Mouse (Mus musculus) kidney, embryonic 14.5 days (tissue): ENCODE measurements around the gene Ptprk. TPM values are rescaled to one million over a fixed set of nuclear protein-coding genes. Genes with fewer than 3 reads are reported as not detected.

Experiments used
- ATAC-seq: fragments of 200-750 bp; cut with Nextera tagmentation; 2 replicates; pipeline ENCODE4 v1.8.0; 2017; ENCODE audit warnings: moderate number of reproducible peaks, mild to moderate bottlenecking, moderate TSS enrichment, moderate library complexity; ENCODE audit not compliant: low FRiP score, low TSS enrichment
- H3K27ac ChIP-seq: fragments of 300-500 bp; sonication (generic); 2 replicates; pipeline ENCODE4 v1.5.1; 2014; ENCODE audit warnings: low read depth, mild to moderate bottlenecking, low read length, moderate library complexity, mixed read lengths
- H3K27me3 ChIP-seq: fragments of 300-500 bp; sonication (generic); 2 replicates; pipeline ENCODE4 v1.6.1; 2014; ENCODE audit warnings: mild to moderate bottlenecking, low read length; ENCODE audit not compliant: control insufficient read depth, insufficient read depth
- H3K36me3 ChIP-seq: fragments of 300-500 bp; sonication (generic); 2 replicates; pipeline ENCODE4 v1.6.1; 2014; ENCODE audit warnings: low read length, mixed read lengths; ENCODE audit not compliant: control insufficient read depth, insufficient read depth
- H3K4me1 ChIP-seq: fragments of 300-500 bp; sonication (generic); 2 replicates; pipeline ENCODE4 v1.6.1; 2014; ENCODE audit warnings: low read length, mixed read lengths; ENCODE audit not compliant: control insufficient read depth, insufficient read depth
- H3K4me2 ChIP-seq: fragments of 300-500 bp; sonication (generic); replicated peaks from 2 replicates; pipeline ENCODE4 v1.6.1; 2014; ENCODE audit warnings: low read depth, mild to moderate bottlenecking, low read length
- H3K4me3 ChIP-seq: fragments of 300-500 bp; sonication (generic); 2 replicates; pipeline ENCODE4 v1.5.1; 2014; ENCODE audit warnings: mild to moderate bottlenecking, low read length
- H3K9ac ChIP-seq: fragments of 300-500 bp; sonication (generic); 2 replicates; pipeline ENCODE4 v1.6.1; 2014; ENCODE audit warnings: low read depth, mild to moderate bottlenecking, low read length, moderate library complexity
- H3K9me3 ChIP-seq: fragments of 300-500 bp; sonication (generic); 2 replicates; pipeline ENCODE4 v1.6.1; 2016; ENCODE audit warnings: low read length; ENCODE audit not compliant: control insufficient read depth
- WGBS: fragments of 180-500 bp; shearing (Covaris S2); extraction: QIAGEN DNeasy Blood & Tissue Kit; methylation state at CpG from one replicate; pipeline ENCODE4 v1.1.7; 2014; 5-methylcytosine and 5-hydroxymethylcytosine counted together
- polyA plus RNA-seq: library from polyadenylated mRNA; unstranded; fragments of >200 nt; fragmentation: Nextera tagmentation; extraction: Ambion mirVana; gene quantifications from 2 replicates; pipeline ENCODE4 v1.2.1, GENCODE M21; 2014

Gene Ptprk
- polyA plus RNA-seq, 1 experiment from 2014 or later: 42.7 TPM

DNA sequence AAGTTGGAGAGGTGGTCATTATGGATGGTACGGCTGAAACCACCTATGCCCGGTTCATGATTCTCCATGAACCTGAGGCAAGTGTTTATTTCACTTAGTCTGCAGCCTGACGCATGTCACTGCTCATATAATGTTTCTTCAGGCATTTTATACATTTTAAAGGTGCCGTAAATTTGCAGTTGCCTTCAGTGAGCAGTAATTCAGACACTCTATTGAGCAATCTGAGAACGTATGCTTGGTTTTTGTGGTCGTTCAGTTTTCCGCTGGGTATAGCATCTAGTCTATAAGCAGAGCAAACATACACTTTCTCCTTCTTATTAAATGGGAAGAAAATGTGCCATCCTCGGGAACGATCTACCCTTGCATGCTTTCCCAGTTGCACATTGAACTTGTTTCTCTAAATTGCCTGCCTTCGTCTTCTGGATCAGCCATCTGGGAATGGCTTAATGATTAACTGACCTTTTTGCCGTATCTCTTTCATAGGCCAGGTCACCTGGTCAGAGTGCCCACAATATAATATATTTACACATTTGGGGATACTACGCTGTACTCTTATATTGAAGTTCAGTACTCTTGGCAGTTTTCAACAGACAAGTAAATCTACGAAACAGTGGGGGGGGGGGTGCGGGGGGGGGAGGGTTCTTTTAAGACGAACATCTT is 313.1 kb downstream of the Ptprk start:
- Histone ChIP-seq H3K4me2 (no peak overlapping the region), H3K27me3 (no peaks in the 10 kb centered on the region)
- WGBS: 50% methylated on average over 15 of the region's 15 CpGs

GRCm38 (mm10) chr10:28391168-28391567 is 316.5 kb downstream of the Ptprk start:
- ATAC-seq: no peak
- H3K36me3 ChIP-seq: no peaks in the 10 kb centered on the region
- no peaks in the 10 kb centered on the region for H3K9me3 ChIP-seq
- peaks cover 3% of the 10 kb centered on the region; the same call in 1 of the 2 replicates for H3K4me1 ChIP-seq
- WGBS: 91% methylated on average over 5 of the region's 5 CpGs
- no peak overlapping the region for H3K9ac ChIP-seq
- no peaks in the 10 kb centered on the region for H3K27me3 ChIP-seq
- H3K4me3 ChIP-seq: no peak overlapping the region
- H3K4me2 ChIP-seq: no peak overlapping the region
- no peak overlapping the region for H3K27ac ChIP-seq

More for the DNA sequence above, 313.1 kb downstream of the Ptprk start:
- H3K27ac ChIP-seq: no peak overlapping the region
- H3K9ac ChIP-seq: no peak overlapping the region
- ATAC-seq: no peak
- H3K36me3 ChIP-seq: no peaks in the 10 kb centered on the region
- no peak overlapping the region for H3K4me3 ChIP-seq
- H3K4me1 ChIP-seq: peaks cover 3% of the 10 kb centered on the region; the same call in 1 of the 2 replicates
- H3K9me3 ChIP-seq: no peaks in the 10 kb centered on the region

DNA sequence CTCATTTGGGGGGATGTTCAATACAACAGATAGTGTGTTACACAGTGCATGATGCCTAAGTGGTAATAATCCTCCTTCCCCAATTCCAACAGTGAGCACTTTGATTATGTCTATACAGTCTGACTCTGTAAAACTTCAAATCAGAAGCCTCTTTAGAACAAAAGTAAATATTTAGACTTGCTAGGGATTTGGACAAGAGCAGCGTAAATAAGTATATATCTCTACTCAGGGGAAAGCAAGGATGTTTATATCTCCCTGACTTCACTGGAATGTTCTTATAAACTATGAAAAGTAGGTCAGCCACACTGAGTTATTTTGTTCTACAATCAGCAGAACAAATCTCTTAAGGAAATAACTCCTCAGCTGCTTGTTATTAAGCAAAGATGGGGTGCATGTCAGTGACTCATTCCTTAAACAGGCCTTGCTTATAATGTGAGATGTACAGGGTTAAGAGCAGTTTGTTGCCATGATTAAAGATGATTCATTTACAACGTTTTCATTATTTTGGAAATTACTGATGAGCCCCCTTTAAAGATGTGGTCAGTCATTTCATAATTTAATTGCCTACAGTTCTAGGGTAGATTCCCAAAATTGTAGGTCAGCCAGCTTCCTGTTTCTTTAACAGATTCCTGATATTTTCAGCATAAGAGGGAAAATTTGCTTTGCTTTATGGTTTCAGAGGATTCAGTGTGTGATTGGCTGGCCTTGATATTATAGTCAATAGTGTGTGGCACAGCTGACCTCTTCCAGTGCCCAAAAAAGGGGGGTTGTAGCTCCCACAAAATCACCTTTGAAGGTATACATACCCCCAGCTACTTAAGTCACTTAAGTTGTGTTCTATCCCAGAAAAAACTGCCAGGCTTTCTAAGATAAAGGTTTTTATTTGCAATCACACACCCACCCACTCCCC is 321.2 kb downstream of the Ptprk start:
- Histone ChIP-seq H3K9me3 (no peaks in the 10 kb centered on the region), H3K27me3 (no peaks in the 10 kb centered on the region), H3K9ac (no peak overlapping the region), H3K36me3 (no peaks in the 10 kb centered on the region), H3K27ac (no peak overlapping the region), H3K4me3 (no peak overlapping the region), H3K4me1 (no peaks in the 10 kb centered on the region), H3K4me2 (no peak overlapping the region)
- no peak for ATAC-seq
- WGBS: 70% methylated on average over 2 of the region's 2 CpGs

- WGBS: 76% methylated on average over 1 of the region's 1 CpGs
- Histone ChIP-seq H3K9ac (no peak overlapping the region), H3K4me3 (no peak overlapping the region), H3K36me3 (no peaks in the 10 kb centered on the region), H3K27me3 (no peaks in the 10 kb centered on the region), H3K9me3 (no peaks in the 10 kb centered on the region), H3K27ac (no peak overlapping the region), H3K4me1 (no peaks in the 10 kb centered on the region), H3K4me2 (no peak overlapping the region)
- ATAC-seq: no peak
Observed at GRCm38 (mm10) chr10:28396520-28396915, 321.9 kb downstream of the Ptprk start.

DNA sequence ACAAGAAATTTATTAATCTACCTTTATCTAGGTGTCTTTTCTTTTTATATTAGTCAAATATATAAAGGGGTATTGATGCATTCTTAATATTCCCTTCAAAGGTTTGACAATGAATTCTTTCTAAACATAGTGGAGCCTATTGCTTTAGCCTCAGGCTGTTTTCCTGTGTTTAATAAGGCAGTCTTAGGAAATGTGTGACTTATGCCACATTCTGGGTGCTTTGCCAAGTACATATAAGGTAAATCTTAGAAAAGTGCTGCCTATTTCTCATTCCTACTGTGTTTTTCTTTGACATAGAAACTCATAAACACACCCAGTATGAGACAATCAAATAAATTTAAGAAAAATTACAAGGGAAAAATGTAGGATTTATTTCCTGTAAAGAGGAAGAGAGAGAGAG is 327.2 kb downstream of the Ptprk start:
- Histone ChIP-seq H3K9me3 (no peaks in the 10 kb centered on the region), H3K4me1 (no peaks in the 10 kb centered on the region), H3K36me3 (no peaks in the 10 kb centered on the region), H3K9ac (no peak overlapping the region), H3K27ac (no peak overlapping the region), H3K4me2 (no peak overlapping the region), H3K4me3 (no peak overlapping the region), H3K27me3 (no peaks in the 10 kb centered on the region)
- ATAC-seq: no peak

DNA sequence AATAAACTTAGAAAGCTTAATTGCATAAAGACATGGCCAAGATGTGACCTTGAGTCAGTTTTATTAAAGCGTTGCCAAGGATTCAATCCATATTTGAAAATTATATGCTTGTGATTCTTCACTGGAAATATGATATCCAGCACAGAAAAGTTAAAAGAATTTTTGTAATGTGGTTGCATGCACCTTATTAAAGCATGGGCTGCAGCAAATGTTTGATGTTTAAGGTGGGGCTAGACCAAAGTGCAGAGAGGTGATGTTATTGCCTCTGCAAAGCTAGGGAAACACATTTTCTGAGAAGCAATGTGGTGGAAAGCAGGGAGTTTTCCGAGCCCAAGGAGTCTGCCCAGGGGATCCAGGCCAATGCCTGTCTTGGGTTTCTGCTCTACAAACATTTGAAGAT is 334.4 kb downstream of the Ptprk start:
- H3K4me2 ChIP-seq: no peak overlapping the region
- no peaks in the 10 kb centered on the region for H3K36me3 ChIP-seq
- ATAC-seq: no peak
- H3K27ac ChIP-seq: no peak overlapping the region
- no peaks in the 10 kb centered on the region for H3K9me3 ChIP-seq
- 75% methylated on average over 2 of the region's 2 CpGs for WGBS
- H3K4me1 ChIP-seq: no peaks in the 10 kb centered on the region
- no peak overlapping the region for H3K9ac ChIP-seq
- no peaks in the 10 kb centered on the region for H3K27me3 ChIP-seq
- no peak overlapping the region for H3K4me3 ChIP-seq

DNA sequence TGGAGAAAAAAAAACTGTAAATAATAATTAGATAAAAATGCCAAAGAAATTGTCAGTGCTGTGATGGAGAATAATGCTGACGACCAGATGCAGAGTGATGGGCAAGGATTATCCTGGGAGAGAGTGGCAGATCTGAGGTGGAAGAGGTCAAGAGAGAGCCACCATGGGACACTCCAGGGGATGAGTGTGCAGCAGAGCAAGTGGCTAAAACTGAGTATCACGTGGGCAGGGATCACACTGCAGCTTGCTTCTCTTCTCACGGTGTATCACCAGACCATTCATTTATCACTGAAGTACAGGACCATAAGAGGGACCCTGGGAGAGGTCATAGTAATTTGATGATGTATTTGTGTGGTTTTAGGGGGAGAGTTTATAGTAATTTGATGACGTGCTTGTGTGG is 340.2 kb downstream of the Ptprk start:
- no peak for ATAC-seq
- Histone ChIP-seq H3K36me3 (no peaks in the 10 kb centered on the region), H3K27me3 (no peaks in the 10 kb centered on the region), H3K4me2 (no peak overlapping the region), H3K27ac (no peak overlapping the region), H3K9ac (no peak overlapping the region), H3K9me3 (no peaks in the 10 kb centered on the region), H3K4me3 (no peak overlapping the region), H3K4me1 (no peaks in the 10 kb centered on the region)
- 47% methylated on average over 4 of the region's 4 CpGs for WGBS

DNA sequence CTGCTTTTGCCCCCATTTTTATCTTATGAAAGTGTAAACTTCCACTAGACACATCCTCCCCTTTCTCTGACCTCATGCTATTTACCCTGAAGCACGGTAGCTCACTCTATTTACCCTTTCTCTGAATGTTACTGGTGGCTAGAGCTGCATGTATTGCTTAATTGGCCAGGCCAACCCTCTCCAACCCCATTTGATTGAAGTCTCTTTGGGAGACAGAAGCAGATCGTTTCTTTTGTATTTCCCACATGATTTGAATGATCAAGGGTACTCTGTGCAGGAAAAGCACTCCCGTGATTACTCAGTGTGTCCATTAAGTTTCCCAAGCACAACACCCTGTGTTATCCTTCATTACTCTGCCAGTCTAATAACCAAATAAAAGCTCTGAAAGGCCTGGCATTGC is 348.0 kb downstream of the Ptprk start:
- H3K9me3 ChIP-seq: no peaks in the 10 kb centered on the region
- no peak for ATAC-seq
- WGBS: 42% methylated on average over 3 of the region's 3 CpGs
- no peak overlapping the region for H3K4me2 ChIP-seq
- H3K27me3 ChIP-seq: no peaks in the 10 kb centered on the region
- H3K36me3 ChIP-seq: no peaks in the 10 kb centered on the region
- no peaks in the 10 kb centered on the region for H3K4me1 ChIP-seq
- no peak overlapping the region for H3K4me3 ChIP-seq
- no peak overlapping the region for H3K27ac ChIP-seq
- no peak overlapping the region for H3K9ac ChIP-seq

DNA sequence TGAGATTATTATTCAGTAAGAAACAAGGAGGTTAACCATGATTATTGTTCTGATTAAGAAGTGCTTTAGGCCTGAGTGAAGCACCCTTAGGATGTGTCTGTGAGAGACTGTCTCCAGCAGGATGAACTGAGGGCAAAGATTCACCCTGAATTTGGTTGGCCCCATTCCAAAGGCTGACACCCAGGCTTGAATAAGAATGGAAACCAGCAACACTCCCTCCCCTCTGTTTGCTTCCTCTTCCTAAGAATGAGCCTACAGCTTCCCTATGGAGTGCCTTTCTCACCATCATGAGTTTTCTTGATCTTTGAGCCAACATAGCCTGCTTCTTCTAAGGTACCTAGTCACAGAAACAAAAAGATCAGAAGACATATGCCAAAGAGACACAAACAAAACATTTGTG is 350.8 kb downstream of the Ptprk start:
- Histone ChIP-seq H3K4me3 (no peak overlapping the region), H3K27me3 (no peaks in the 10 kb centered on the region), H3K9ac (no peak overlapping the region), H3K27ac (no peak overlapping the region), H3K4me2 (no peak overlapping the region), H3K4me1 (no peaks in the 10 kb centered on the region), H3K36me3 (no peaks in the 10 kb centered on the region), H3K9me3 (no peaks in the 10 kb centered on the region)
- no peak for ATAC-seq
